In the genomic region with DNA sequence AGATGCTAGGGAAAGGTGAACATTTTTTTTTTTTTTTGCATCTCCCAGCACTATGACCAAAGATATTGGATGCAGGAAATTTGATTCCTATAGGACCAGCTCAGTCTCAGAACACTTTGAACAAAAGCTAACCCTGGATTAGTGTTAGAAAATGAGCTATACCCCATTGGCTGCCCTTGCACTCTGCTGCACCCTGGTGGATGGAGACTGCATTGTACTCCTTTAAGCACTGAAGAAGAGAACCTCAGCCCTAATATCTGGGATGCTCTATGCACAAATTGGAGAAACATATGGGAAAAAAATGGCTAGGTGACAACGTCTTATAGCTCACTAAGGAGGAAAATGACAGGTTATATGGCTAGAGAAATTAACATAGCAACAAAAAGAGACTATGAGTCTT, we compare ENCODE assay signal across 8 mouse cellular contexts.
DNase-seq lines count a peak whose midpoint lies in the region; ATAC-seq and TF ChIP-seq lines count a peak whose summit lies in the region.

No protein-coding gene starts in this region.

- TF ChIP-seq EP300 in heart, postnatal 0 days (IDR thresholded peaks at IDR 0.05; ENCODE audit: low read depth), result no peak

- no peak overlapping the region for H3K4me2 ChIP-seq in heart, postnatal 0 days (ENCODE audit: low read depth, low read length)

- no peak for ATAC-seq in heart, postnatal 0 days (ENCODE audit: insufficient read depth, low read depth)

- H3K36me3 ChIP-seq in heart, postnatal 0 days (replicated peaks; ENCODE audit: control insufficient read depth, insufficient read depth, low read length), result no peaks in the 10 kb centered on the region
- H3K36me3 ChIP-seq in thymus, adult 2 months (ENCODE audit: control insufficient read depth, insufficient read depth, low read length), result no peaks in the 10 kb centered on the region

- H3K9me3 ChIP-seq in heart, postnatal 0 days (replicated peaks; ENCODE audit: control insufficient read depth, low read length), result no peaks in the 10 kb centered on the region

- DNase-seq in heart, postnatal 0 days (ENCODE audit: low spot score), result no peak
- no peak for DNase-seq in heart, adult 9 months (ENCODE audit: low spot score in 2 of 2)
- peak; percentile 19 for DNase-seq in thymus, adult 2 months
- no peak for DNase-seq in thymus, postnatal 0 days (ENCODE audit: low spot score)
- DNase-seq in embryo, embryonic 9.5 days (ENCODE audit: extremely low spot score), result peak; percentile 24
- DNase-seq in retina, postnatal 1 day, result peak; percentile 44
- DNase-seq in left cerebral cortex, adult 11 months (ENCODE audit: low spot score), result no peak
- DNase-seq in spleen, adult 12 weeks (ENCODE audit: low spot score), result no peak

- no peaks in the 10 kb centered on the region for H3K4me1 ChIP-seq in heart, postnatal 0 days (ENCODE audit: control insufficient read depth, insufficient read depth)
- no peaks in the 10 kb centered on the region for H3K4me1 ChIP-seq in thymus, adult 2 months (replicated peaks; ENCODE audit: control insufficient read depth, insufficient read depth, low read length)

- no peak overlapping the region for H3K9ac ChIP-seq in heart, postnatal 0 days (replicated peaks; ENCODE audit: low read depth, low read length)

- no peak overlapping the region for H3K4me3 ChIP-seq in heart, postnatal 0 days (ENCODE audit: low read depth, low read length)
- H3K4me3 ChIP-seq in thymus, adult 2 months (ENCODE audit: control insufficient read depth, insufficient read depth, low read length), result no peak overlapping the region

- no peaks in the 10 kb centered on the region for H3K27me3 ChIP-seq in heart, postnatal 0 days (ENCODE audit: control insufficient read depth, insufficient read depth, low read length)
- no peaks in the 10 kb centered on the region for H3K27me3 ChIP-seq in thymus, adult 2 months (ENCODE audit: control insufficient read depth, insufficient read depth, low read length)

- TF ChIP-seq POLR2A in thymus, adult 2 months (IDR thresholded peaks at IDR 0.05; ENCODE audit: control insufficient read depth, extremely low read depth, insufficient read depth, low read length, poor library complexity), result no peak

- TF ChIP-seq CTCF in heart, postnatal 0 days (IDR thresholded peaks at IDR 0.05; ENCODE audit: low read depth), result peak; percentile 49
- TF ChIP-seq CTCF in thymus, adult 2 months (IDR thresholded peaks at IDR 0.05; ENCODE audit: borderline replicate concordance, control insufficient read depth, extremely low read depth, insufficient read depth, low read length, poor library complexity), result no peak

- no peak overlapping the region for H3K27ac ChIP-seq in heart, postnatal 0 days (ENCODE audit: low read depth)
- H3K27ac ChIP-seq in thymus, adult 2 months (ENCODE audit: control insufficient read depth, insufficient read depth, low read length), result no peak overlapping the region

- WGBS in heart, postnatal 0 days, result 17% methylated on average over 1 of the region's 1 CpGs
- WGBS in thymus, adult 2 months, result 21% methylated on average over 1 of the region's 1 CpGs

Comparison
In these comparisons a context has a peak if more than half of its experiments do, and no peak if none do; other contexts are left out.
1. DNase-seq: peak in thymus, adult 2 months (single experiment), embryo, embryonic 9.5 days (single experiment) and retina, postnatal 1 day (single experiment); none in heart, postnatal 0 days (single experiment), heart, adult 9 months (0 of 2), thymus, postnatal 0 days (single experiment), left cerebral cortex, adult 11 months (single experiment) and spleen, adult 12 weeks (single experiment).